Mouse (Mus musculus) left cerebral cortex, adult 11 months (tissue): ENCODE measurements around the gene Ipcef1.

ENCODE experiments used
- DNase-seq: peaks from one replicate; pipeline ENCODE4 v3.0.0; 2022; ENCODE audit warnings: low spot score

The Ipcef1 gene

GRCm38 (mm10) chr10:7052315-7053017 lies at the start of gene Ipcef1:
Gene Ipcef1 (minus strand): TSS chr10:7052478.
- no peak for DNase-seq

GRCm38 (mm10) chr10:7077971-7078370 lies 25.7 kb upstream of the Ipcef1 start:
- no peak for DNase-seq

GRCm38 (mm10) chr10:7077389-7077808 lies 25.1 kb upstream of the Ipcef1 start:
- DNase-seq = no peak

GRCm38 (mm10) chr10:7076662-7077211 lies 24.5 kb upstream of the Ipcef1 start:
- DNase-seq = no peak

- DNase-seq = peak; percentile 73
These were observed 23.9 kb upstream of the Ipcef1 start for GRCm38 (mm10) chr10:7076201-7076600.

GRCm38 (mm10) chr10:7075661-7076060 lies 23.4 kb upstream of the Ipcef1 start:
- DNase-seq = no peak

GRCm38 (mm10) chr10:7074231-7074630 lies 22.0 kb upstream of the Ipcef1 start:
- no peak for DNase-seq

GRCm38 (mm10) chr10:7070924-7071323 lies 18.6 kb upstream of the Ipcef1 start:
- no peak for DNase-seq

- no peak for DNase-seq
These were observed 18.0 kb upstream of the Ipcef1 start for GRCm38 (mm10) chr10:7070100-7070835.

- DNase-seq = no peak
These were observed 16.8 kb upstream of the Ipcef1 start for GRCm38 (mm10) chr10:7069090-7069489.

GRCm38 (mm10) chr10:7068608-7069007 lies 16.3 kb upstream of the Ipcef1 start:
- no peak for DNase-seq

- no peak for DNase-seq
These were observed 11.6 kb upstream of the Ipcef1 start for GRCm38 (mm10) chr10:7063752-7064457.

GRCm38 (mm10) chr10:7062993-7063392 lies 10.7 kb upstream of the Ipcef1 start:
- DNase-seq = no peak

GRCm38 (mm10) chr10:7060326-7060725 lies 8.0 kb upstream of the Ipcef1 start:
- no peak for DNase-seq

- no peak for DNase-seq
These were observed 5.3 kb upstream of the Ipcef1 start for GRCm38 (mm10) chr10:7057546-7057945.

- DNase-seq = no peak
These were observed 2.4 kb upstream of the Ipcef1 start for GRCm38 (mm10) chr10:7054560-7055205.

- no peak for DNase-seq
These were observed 2.4 kb downstream of the Ipcef1 start for GRCm38 (mm10) chr10:7049901-7050300.

GRCm38 (mm10) chr10:7047919-7048291 lies 4.4 kb downstream of the Ipcef1 start:
- no peak for DNase-seq

- no peak for DNase-seq
These were observed 4.9 kb downstream of the Ipcef1 start for GRCm38 (mm10) chr10:7047288-7047918.

GRCm38 (mm10) chr10:7043896-7044295 lies 8.4 kb downstream of the Ipcef1 start:
- no peak for DNase-seq

GRCm38 (mm10) chr10:7041032-7041431 lies 11.2 kb downstream of the Ipcef1 start:
- no peak for DNase-seq

- no peak for DNase-seq
These were observed 15.1 kb downstream of the Ipcef1 start for GRCm38 (mm10) chr10:7037194-7037593.
